Mouse (Mus musculus) megakaryocyte, embryonic 14.5 days (primary cell): ENCODE measurements at regions not wholly inside any gene's neighbourhood (a gene's known extent, or its start where the extent isn't known, plus 50 kb on each side); places are given as distances from the start of the nearest gene placed in this dataset.

Experiments
- FLI1 ChIP-seq: IDR thresholded peaks from 2 replicates; pipeline ENCODE4 v1.6.1; 2012; ENCODE audit warnings: low read length, inconsistent platforms, mixed read lengths
- GATA1 ChIP-seq: IDR thresholded peaks from 3 replicates; pipeline ENCODE4 v1.6.1; 2012; ENCODE audit warnings: mixed read lengths, low read length, inconsistent platforms, borderline replicate concordance

- TF ChIP-seq GATA1 = no peak
- TF ChIP-seq FLI1 = no peak
These were observed 237.6 kb downstream of the Pax3 start for GRCm38 (mm10) chr1:77959309-77959708.
